Mouse (Mus musculus) testis, adult 2 months (tissue): ENCODE results near the gene Limd1.

ENCODE experiments used
- CTCF ChIP-seq: fragments of 200-500 bp; IDR thresholded peaks from 2 replicates; pipeline ENCODE4 v1.5.1; 2012; ENCODE audit warnings: low read depth, mild to moderate bottlenecking, inconsistent platforms, low read length, moderate library complexity; ENCODE audit not compliant: control insufficient read depth, insufficient read depth, insufficient replicate concordance
- POLR2A ChIP-seq: fragments of 200-500 bp; IDR thresholded peaks from 2 replicates; pipeline ENCODE4 v1.6.1; 2012; ENCODE audit warnings: low read depth, mild to moderate bottlenecking, inconsistent platforms, low read length, moderate library complexity; ENCODE audit not compliant: control insufficient read depth

- no peak for TF ChIP-seq POLR2A
- no peak for TF ChIP-seq CTCF
Measured at GRCm38 (mm10) chr9:123491917-123492585, 13.5 kb downstream of the Limd1 start.
